Mouse (Mus musculus): ENCODE data around the gene Srcin1.
A peak's percentile ranks its signal among the peaks of the same experiment; 100 is the strongest.

GRCm38 (mm10) chr11:97510966-97511660 is 64.9 kb downstream of the Srcin1 start:
- peak; percentile 91 for TF ChIP-seq CTCF (IDR thresholded peaks at IDR 0.05; ENCODE audit: low read depth, low read length)
- TF ChIP-seq EP300 (IDR thresholded peaks at IDR 0.05; ENCODE audit: insufficient read depth, low read depth, low read length): no peak

Data from ES-Bruce4 (cell line).